Mouse (Mus musculus) adrenal gland, postnatal 4 days (tissue): ENCODE data around the gene Trim15. TPM values are rescaled to one million over a fixed set of nuclear protein-coding genes. Genes with fewer than 3 reads are reported as not detected.

Experiments used
- DNase-seq, 2 experiments: peaks; one replicate each; pipeline ENCODE4 v3.0.0; 2021 to 2022; ENCODE audit warnings: low spot score in 2 of 2, mixed read lengths in 2 of 2
- total RNA-seq, 2 experiments: library from RNA; stranded (reverse); gene quantifications; 2 replicates each; pipeline ENCODE4 v1.2.3; 2021

Gene Trim15
- total RNA-seq, 2 experiments from 2014 or later: not detected

DNA sequence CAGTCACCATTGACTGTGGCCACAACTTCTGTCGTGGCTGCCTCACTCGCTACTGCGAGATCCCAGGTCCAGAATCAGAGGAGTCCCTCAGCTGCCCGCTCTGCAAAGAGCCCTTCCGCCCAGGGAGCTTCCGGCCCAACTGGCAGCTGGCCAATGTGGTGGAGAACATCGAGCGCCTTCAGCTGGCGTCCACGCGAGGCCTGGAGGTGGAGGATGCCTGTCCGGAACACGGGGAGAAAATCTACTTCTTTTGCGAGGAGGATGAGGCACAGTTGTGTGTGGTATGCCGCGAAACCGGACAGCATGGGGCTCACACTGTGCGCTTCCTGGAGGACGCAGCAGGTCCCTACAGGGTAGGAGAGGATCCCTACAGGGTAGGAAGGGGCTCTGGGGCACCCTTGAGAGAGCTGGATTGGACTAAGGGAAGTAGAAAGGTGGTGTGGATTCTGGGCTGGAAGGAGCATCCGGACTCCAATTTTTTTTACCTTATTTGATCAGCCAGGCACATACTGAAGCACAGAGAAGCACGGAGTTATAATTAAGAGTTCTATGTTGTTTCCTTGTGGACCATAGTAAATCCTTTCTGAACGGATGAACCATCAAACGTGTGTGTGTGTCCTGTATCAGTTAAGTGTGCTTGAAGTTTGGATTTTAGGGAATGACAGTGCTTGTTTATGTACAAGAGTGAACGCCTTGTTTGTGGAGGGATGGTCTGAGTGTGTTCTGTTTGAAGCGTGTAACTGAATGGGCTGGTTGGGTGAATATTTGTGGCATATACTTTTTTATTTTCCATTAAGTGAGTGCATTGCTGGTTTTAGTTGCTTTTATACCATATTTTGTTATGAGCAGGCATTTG lies 3.2 kb upstream of the Trim15 start:
- DNase-seq: no peak

DNA sequence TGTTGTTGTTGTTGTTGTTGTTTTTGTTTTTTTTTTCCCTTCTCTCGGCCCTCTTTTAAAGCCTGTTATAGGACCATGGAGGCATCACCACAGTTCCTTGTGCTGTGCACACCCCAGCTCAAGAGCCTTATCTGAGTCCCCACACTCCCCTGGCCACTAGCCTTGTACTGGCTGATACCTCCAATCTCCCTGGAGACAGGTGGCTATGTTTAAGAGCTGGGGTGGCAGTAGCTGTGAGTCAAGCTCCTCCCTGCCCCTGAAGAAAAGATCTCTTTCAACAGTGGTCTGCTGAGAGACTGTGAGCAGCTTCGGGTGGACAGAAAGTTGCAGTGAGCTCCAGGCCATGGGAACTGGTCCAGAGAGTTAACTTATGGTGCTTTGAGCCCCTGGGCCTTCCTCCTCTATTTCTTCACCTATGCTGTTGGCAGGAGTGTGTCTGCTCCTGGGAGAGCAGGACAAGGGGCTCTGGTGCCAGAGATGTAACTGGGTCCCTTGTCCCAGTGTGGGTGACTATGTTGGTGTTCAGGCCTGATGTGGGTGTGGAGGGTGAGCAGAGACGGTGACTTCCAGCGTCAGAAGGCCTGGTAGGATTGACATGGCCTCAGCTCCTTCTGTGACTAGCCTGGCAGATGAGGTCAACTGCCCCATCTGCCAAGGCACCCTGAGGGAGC lies 2.4 kb upstream of the Trim15 start, which contains the start of gene Trim10:
Gene Trim10, plus strand, starts transcription at position 291 of the 671 bp plus-strand sequence.
- DNase-seq: no peak

GRCm38 (mm10) chr17:36868836-36869235 lies 1.8 kb upstream of the Trim15 start:
- DNase-seq: no peak

DNA sequence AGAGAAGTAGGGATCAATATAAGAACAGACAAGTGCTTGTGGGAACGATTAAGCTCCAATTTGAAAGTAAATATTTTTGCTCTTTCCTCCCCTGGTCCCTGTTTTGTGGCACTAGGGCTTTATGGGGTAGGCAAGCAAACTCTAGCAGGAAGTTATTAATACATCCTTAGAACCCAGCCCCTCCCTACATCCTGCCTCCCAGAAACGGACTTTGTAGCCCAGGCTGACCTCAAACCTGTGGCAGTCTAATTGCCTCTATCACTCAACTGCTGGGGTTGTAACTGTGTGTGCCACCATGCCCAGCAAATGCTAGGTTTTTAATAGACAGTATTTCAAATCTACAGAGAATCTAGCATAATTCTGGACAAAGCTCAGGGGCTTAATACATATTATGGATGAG lies 5.3 kb downstream of the Trim15 start:
- no peak for DNase-seq

- no peak for DNase-seq
These were observed 8.8 kb downstream of the Trim15 start for GRCm38 (mm10) chr17:36858181-36858580.

DNA sequence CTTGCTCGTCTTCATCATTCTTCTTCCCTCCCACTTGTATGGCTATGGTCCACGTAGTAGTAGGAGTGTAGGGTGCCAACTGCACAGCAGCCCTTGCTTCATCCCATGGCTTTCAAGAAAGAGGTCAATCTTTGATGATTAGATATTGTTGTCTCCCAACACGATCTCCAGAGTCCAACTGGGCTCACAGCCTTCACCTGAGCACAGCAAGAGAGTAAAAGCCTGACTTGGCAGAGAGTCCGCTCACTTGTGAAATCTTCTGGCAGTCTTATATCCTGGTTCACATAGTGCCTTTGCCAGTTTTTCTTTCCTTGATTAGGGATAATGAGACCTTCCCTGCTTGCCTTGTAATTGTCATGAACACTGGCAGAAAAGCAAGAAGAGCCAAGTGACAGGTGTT lies 10.8 kb downstream of the Trim15 start:
- DNase-seq: no peak

DNA sequence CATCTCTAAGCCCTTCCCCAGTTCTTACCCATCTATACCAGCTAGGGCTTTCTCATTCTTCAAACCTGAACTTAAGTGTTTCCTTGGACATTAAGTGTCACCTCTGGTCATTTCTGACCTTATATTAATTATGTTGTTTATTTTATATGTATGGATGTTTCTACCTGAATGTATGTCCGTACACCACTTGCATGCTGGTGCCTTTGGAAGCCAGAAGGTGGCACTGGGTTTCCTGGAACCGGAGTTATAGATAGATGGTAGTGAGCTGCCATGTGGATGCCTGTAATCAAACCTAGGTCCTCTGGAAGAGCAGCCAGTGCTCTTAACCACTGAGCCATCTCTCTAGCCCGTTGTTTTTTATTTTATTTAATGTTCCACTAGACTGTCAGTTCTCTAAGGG lies 11.5 kb downstream of the Trim15 start:
- no peak for DNase-seq

GRCm38 (mm10) chr17:36851627-36852026 lies 15.4 kb downstream of the Trim15 start:
- DNase-seq: no peak

GRCm38 (mm10) chr17:36851200-36851599 lies 15.8 kb downstream of the Trim15 start:
- DNase-seq: no peak

DNA sequence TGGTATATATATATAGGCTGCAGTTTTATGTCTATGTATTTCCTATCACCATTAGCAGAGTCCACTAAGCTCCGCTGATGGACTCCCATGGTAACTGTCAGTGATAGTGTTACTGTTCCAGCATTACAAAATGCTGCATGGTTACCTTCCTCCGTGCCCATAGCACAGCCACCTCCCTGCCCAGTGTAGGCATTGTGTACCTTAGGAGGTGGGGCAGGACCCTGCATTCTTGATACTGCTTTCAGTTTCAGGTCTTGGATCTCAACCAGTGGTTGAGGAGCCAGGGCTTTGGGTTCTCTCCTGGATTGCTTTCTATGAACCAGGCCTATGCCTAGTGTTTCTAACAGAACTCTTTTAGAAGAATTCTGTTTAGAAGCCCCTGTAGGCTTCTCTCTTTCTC lies 17.0 kb downstream of the Trim15 start:
- DNase-seq: no peak

- DNase-seq: no peak
These were observed 18.1 kb downstream of the Trim15 start for GRCm38 (mm10) chr17:36848911-36849310.

- DNase-seq: peak in 1 of 2 experiments; percentile 33
These were observed 22.3 kb downstream of the Trim15 start for GRCm38 (mm10) chr17:36844725-36845124.

- DNase-seq: no peak
These were observed 22.7 kb downstream of the Trim15 start for GRCm38 (mm10) chr17:36844286-36844719.

- DNase-seq: no peak
These were observed 23.3 kb downstream of the Trim15 start for GRCm38 (mm10) chr17:36843696-36844095.

- DNase-seq: no peak
These were observed 26.0 kb downstream of the Trim15 start for GRCm38 (mm10) chr17:36840961-36841445.

DNA sequence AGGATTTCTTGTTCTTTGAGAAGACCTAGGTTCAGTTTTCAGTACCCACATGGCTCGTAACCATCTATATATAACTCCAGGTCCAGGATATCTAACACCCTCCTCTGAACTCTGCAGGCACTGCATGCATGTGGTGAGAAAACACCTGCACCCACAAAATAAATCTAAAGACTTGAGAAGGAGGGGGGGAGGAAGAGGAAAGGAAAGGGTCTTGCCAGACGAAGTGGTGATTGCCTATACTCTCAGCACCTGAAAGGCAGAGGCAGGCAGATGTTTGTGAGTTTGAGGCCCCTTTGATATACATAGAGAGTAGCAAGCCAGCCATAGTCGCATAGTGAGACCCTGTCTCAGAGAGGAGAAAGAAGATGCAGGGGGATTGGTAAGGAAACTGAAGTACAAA lies 27.1 kb downstream of the Trim15 start:
- no peak for DNase-seq

- no peak for DNase-seq
These were observed 28.0 kb downstream of the Trim15 start for GRCm38 (mm10) chr17:36839001-36839400.

GRCm38 (mm10) chr17:36836874-36837647 lies 29.9 kb downstream of the Trim15 start, which contains the start of gene Trim26:
Gene Trim26 (plus strand): TSS chr17:36837134.
- peak; percentile 89 to 97 for DNase-seq

GRCm38 (mm10) chr17:36836427-36836812 lies 30.6 kb downstream of the Trim15 start:
- DNase-seq: no peak

GRCm38 (mm10) chr17:36835591-36836426 lies 31.2 kb downstream of the Trim15 start:
- no peak for DNase-seq
